Comparison of ENCODE assay signal across 5 mouse cellular contexts in the genomic region with DNA sequence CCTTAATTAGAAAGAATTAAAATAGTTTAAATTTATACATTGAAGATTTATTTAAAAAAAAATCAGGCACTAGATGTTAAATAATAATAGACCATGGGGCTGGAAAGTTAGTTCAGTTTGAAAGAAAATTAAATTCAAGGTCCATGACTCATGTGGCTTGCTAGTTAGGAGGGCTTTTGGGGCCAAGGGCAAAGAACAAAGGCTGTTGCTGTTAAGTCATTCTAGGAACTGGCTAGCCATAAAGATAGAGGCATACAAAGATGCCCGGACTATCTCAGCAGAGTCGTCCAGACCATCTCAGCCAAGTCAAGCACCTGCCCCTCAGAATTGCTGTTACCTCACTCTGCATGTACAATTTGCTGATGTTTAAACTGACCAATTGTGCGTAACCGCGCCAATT.
A peak's percentile ranks its signal among the peaks of the same experiment; 100 is the strongest.
DNase-seq lines count a peak whose midpoint lies in the region; ATAC-seq and TF ChIP-seq lines count a peak whose summit lies in the region.
"Not testable (repeated sequence)": the region's sequence is repeated elsewhere in the genome, so short reads cannot be mapped to it uniquely, and the experiment has no call there.

No protein-coding gene starts in this region.

- not testable (repeated sequence) for TF ChIP-seq POLR2A in kidney, adult 2 months (IDR thresholded peaks at IDR 0.05; ENCODE audit: low read depth, low read length)

- not testable (repeated sequence) for H3K4me2 ChIP-seq in midbrain, embryonic 11.5 days

- ATAC-seq in midbrain, embryonic 11.5 days (ENCODE audit: low FRiP score), result not testable (repeated sequence)

- not testable (repeated sequence) for TF ChIP-seq CTCF in kidney, adult 2 months (conservative IDR thresholded peaks at IDR 0.05; ENCODE audit: insufficient read depth, insufficient read length, low read depth, low read length)

- not testable (repeated sequence) for H3K9me3 ChIP-seq in midbrain, embryonic 11.5 days (ENCODE audit: control insufficient read depth, low read length)

- not testable (repeated sequence) for H3K4me3 ChIP-seq in kidney, adult 2 months (ENCODE audit: insufficient read depth, low read depth, low read length); midbrain, embryonic 11.5 days (ENCODE audit: low read depth, low read length)

- 75% methylated on average over 5 of the region's 5 CpGs for WGBS in kidney, adult 2 months
- 95% methylated on average over 5 of the region's 5 CpGs for WGBS in midbrain, embryonic 11.5 days

- H3K36me3 ChIP-seq in kidney, adult 2 months (ENCODE audit: control insufficient read depth, insufficient read depth, low read length); midbrain, embryonic 11.5 days (ENCODE audit: control insufficient read depth, insufficient read depth, low read length): not testable (repeated sequence)

- not testable (repeated sequence) for H3K27me3 ChIP-seq in kidney, adult 2 months (replicated peaks; ENCODE audit: control insufficient read depth, insufficient read depth, low read length); midbrain, embryonic 11.5 days (ENCODE audit: control insufficient read depth, insufficient read depth, low read length)

- H3K4me1 ChIP-seq in kidney, adult 2 months (ENCODE audit: control insufficient read depth, insufficient read depth, low read length), result peaks cover 18% of the 10 kb centered on the region
- H3K4me1 ChIP-seq in midbrain, embryonic 11.5 days (ENCODE audit: control insufficient read depth, insufficient read depth, low read length), result not testable (repeated sequence)

- peak; percentile 38 for DNase-seq in adrenal gland, adult 2 months
- DNase-seq in kidney, adult 11 months, result peak; percentile 50
- peak; percentile 83 for DNase-seq in kidney, adult 2 months
- peak; percentile 76 for DNase-seq in kidney, adult 9 months
- peak; percentile 21 for DNase-seq in midbrain, embryonic 11.5 days (ENCODE audit: low spot score, missing footprints)

- not testable (repeated sequence) for H3K9ac ChIP-seq in midbrain, embryonic 11.5 days (ENCODE audit: low read length)

- not testable (repeated sequence) for H3K27ac ChIP-seq in kidney, adult 2 months (ENCODE audit: insufficient read depth, low read depth, low read length); midbrain, embryonic 11.5 days (ENCODE audit: low read depth, low read length)

Comparison
In these comparisons a context has a peak if more than half of its experiments do, and no peak if none do; other contexts are left out.
1. DNase-seq: peak in every context shown above with its lines; median percentile 83 in kidney, adult 2 months; 76 in kidney, adult 9 months; 50 in kidney, adult 11 months; 38 in adrenal gland, adult 2 months; 21 in midbrain, embryonic 11.5 days.